Mouse (Mus musculus) left cerebral cortex, postnatal 36 days (tissue): ENCODE data around the gene Ufsp1. TPM values are rescaled to one million over a fixed set of nuclear protein-coding genes. Genes with fewer than 3 reads are reported as not detected.
"Not testable (repeated sequence)": the region's sequence is repeated elsewhere in the genome, so short reads cannot be mapped to it uniquely, and the experiment has no call there.

Experiments
- DNase-seq, 2 experiments: peaks; one replicate each; pipeline ENCODE4 v3.0.0; 2021 to 2022; ENCODE audit warnings: low spot score in 2 of 2, mixed read lengths in 1 of 2
- intact Hi-C: fragments of 180-260 bp; cut with DNase I; formaldehyde crosslinking; loops from one replicate; pipeline ENCODE4 v1.15.1; 2025
- total RNA-seq, 2 experiments: library from RNA; stranded (reverse); gene quantifications; 2 replicates each; pipeline ENCODE4 v1.2.3; 2021

The Ufsp1 gene
- 10 to 100 TPM; 11.4 to 15.0 TPM for total RNA-seq

GRCm38 (mm10) chr5:137293839-137294743 is at the start of gene Ufsp1:
Gene Ufsp1 (plus strand): TSS chr5:137294629.
- intact Hi-C loops, result loop anchor here (5.0 kb wide), 1 partner anchor 262 kb away; no protein-coding TSS in a partner anchor
- DNase-seq, result peak; percentile 94

GRCm38 (mm10) chr5:137263897-137264720 is 30.3 kb upstream of the Ufsp1 start:
- intact Hi-C loops, result no loop called here
- no peak for DNase-seq

GRCm38 (mm10) chr5:137264787-137265186 is 29.6 kb upstream of the Ufsp1 start:
- intact Hi-C loops, result no loop called here
- DNase-seq, result no peak

GRCm38 (mm10) chr5:137268131-137268910 is 26.1 kb upstream of the Ufsp1 start:
- DNase-seq, result no peak
- intact Hi-C loops, result no loop called here

- no peak for DNase-seq
- intact Hi-C loops, result no loop called here
Measured at GRCm38 (mm10) chr5:137277360-137278342, 16.8 kb upstream of the Ufsp1 start.

- DNase-seq, intact Hi-C loops: not testable (repeated sequence)
Measured at GRCm38 (mm10) chr5:137284411-137284810, 10.0 kb upstream of the Ufsp1 start.

GRCm38 (mm10) chr5:137285045-137285444 is 9.4 kb upstream of the Ufsp1 start:
- intact Hi-C loops, result no loop called here
- no peak for DNase-seq

GRCm38 (mm10) chr5:137285986-137286385 is 8.4 kb upstream of the Ufsp1 start:
- DNase-seq, result no peak
- intact Hi-C loops, result loop anchor here (1.0 to 2.0 kb wide), 2 partner anchors 155 to 163 kb away; no protein-coding TSS in a partner anchor

- intact Hi-C loops, result loop anchor here (1.0 to 2.0 kb wide), 2 partner anchors 155 to 164 kb away; no protein-coding TSS in a partner anchor
- DNase-seq, result peak; percentile 87 to 90
Measured at GRCm38 (mm10) chr5:137286655-137287031, 7.8 kb upstream of the Ufsp1 start.

- intact Hi-C loops, result loop anchor here (2.0 kb wide), 1 partner anchor 164 kb away; no protein-coding TSS in a partner anchor
- peak; percentile 80 to 83 for DNase-seq
Measured at GRCm38 (mm10) chr5:137287032-137287952, 7.1 kb upstream of the Ufsp1 start, which contains the start of gene Ache. Gene Ache (plus strand): TSS chr5:137287519.

- DNase-seq, result peak; percentile 65 to 78
- intact Hi-C loops, result loop anchor here (2.0 kb wide), 2 partner anchors 19 to 165 kb away; partner anchors contain the start of gene Srrt
Measured at GRCm38 (mm10) chr5:137287953-137288743, 6.3 kb upstream of the Ufsp1 start.

GRCm38 (mm10) chr5:137288999-137289470 is 5.4 kb upstream of the Ufsp1 start:
- peak; percentile 63 to 78 for DNase-seq
- intact Hi-C loops, result loop anchor here (2.0 kb wide), 1 partner anchor 18 kb away; the partner anchor contains the start of gene Srrt

- intact Hi-C loops, result loop anchor here (2.0 to 5.0 kb wide), 2 partner anchors 17 to 257 kb away; partner anchors contain the start of gene Srrt
- no peak for DNase-seq
Measured at GRCm38 (mm10) chr5:137289591-137290365, 4.7 kb upstream of the Ufsp1 start.

- peak in 1 of 2 experiments; percentile 28 for DNase-seq
- intact Hi-C loops, result loop anchor here (5.0 kb wide), 1 partner anchor 258 kb away; no protein-coding TSS in a partner anchor
Measured at GRCm38 (mm10) chr5:137290677-137291076, 3.8 kb upstream of the Ufsp1 start.

GRCm38 (mm10) chr5:137291381-137291926 is 3.0 kb upstream of the Ufsp1 start:
- intact Hi-C loops, result loop anchor here (5.0 kb wide), 1 partner anchor 259 kb away; no protein-coding TSS in a partner anchor
- DNase-seq, result no peak
